Mouse (Mus musculus): ENCODE results near the gene Shmt1. TPM values are rescaled to one million over a fixed set of nuclear protein-coding genes. Genes with fewer than 3 reads are reported as not detected.

The Shmt1 gene
- polyA plus RNA-seq, 1 experiment from 2014 or later: 18.4 TPM

- Histone ChIP-seq H3K27ac (ENCODE audit: low read length) (no peak overlapping the region), H3K9me3 (ENCODE audit: low read length) (no peaks in the 10 kb centered on the region), H3K4me1 (ENCODE audit: insufficient read depth, low read depth, low read length) (no peaks in the 10 kb centered on the region), H3K4me2 (replicated peaks; ENCODE audit: low read depth, low read length) (no peak overlapping the region), H3K27me3 (replicated peaks; ENCODE audit: insufficient read depth, low read length) (no peaks in the 10 kb centered on the region), H3K9ac (replicated peaks; ENCODE audit: low read depth) (no peak overlapping the region), H3K36me3 (ENCODE audit: insufficient read depth, low read length) (no peaks in the 10 kb centered on the region), H3K4me3 (ENCODE audit: low read depth, low read length) (no peak overlapping the region)
- TF ChIP-seq EP300 (IDR thresholded peaks at IDR 0.05) (no peak), CTCF (IDR thresholded peaks at IDR 0.05) (no peak)
- ATAC-seq: no peak
- no peak for DNase-seq (ENCODE audit: low spot score)
- WGBS: 60% methylated on average over 2 of the region's 2 CpGs
Measured at GRCm38 (mm10) chr11:60823771-60824170, 12.3 kb upstream of the Shmt1 start.

GRCm38 (mm10) chr11:60816398-60816797 lies 4.9 kb upstream of the Shmt1 start:
- Histone ChIP-seq H3K27me3 (replicated peaks; ENCODE audit: insufficient read depth, low read length) (no peaks in the 10 kb centered on the region), H3K9me3 (ENCODE audit: low read length) (no peaks in the 10 kb centered on the region), H3K9ac (replicated peaks; ENCODE audit: low read depth) (no peak overlapping the region), H3K36me3 (ENCODE audit: insufficient read depth, low read length) (no peaks in the 10 kb centered on the region), H3K27ac (ENCODE audit: low read length) (no peak overlapping the region), H3K4me2 (replicated peaks; ENCODE audit: low read depth, low read length) (no peak overlapping the region), H3K4me3 (ENCODE audit: low read depth, low read length) (no peak overlapping the region), H3K4me1 (ENCODE audit: insufficient read depth, low read depth, low read length) (no peaks in the 10 kb centered on the region)
- DNase-seq (ENCODE audit: low spot score): no peak
- TF ChIP-seq EP300 (IDR thresholded peaks at IDR 0.05) (no peak), CTCF (IDR thresholded peaks at IDR 0.05) (no peak)
- ATAC-seq: no peak
- 57% methylated on average over 5 of the region's 5 CpGs for WGBS

GRCm38 (mm10) chr11:60811054-60811460 lies 461 bp downstream of the Shmt1 start:
- 1% methylated on average over 29 of the region's 29 CpGs for WGBS
- Histone ChIP-seq H3K4me2 (replicated peaks; ENCODE audit: low read depth, low read length) (peak overlapping the region; percentile 57), H3K27ac (ENCODE audit: low read length) (0 out of 2 replicates have a peak overlapping the region, but pooled peaks have one; percentile 43), H3K9ac (replicated peaks; ENCODE audit: low read depth) (no peak overlapping the region), H3K36me3 (ENCODE audit: insufficient read depth, low read length) (no peaks in the 10 kb centered on the region), H3K4me1 (ENCODE audit: insufficient read depth, low read depth, low read length) (peaks cover 20% of the 10 kb centered on the region; the same call in 1 of the 2 replicates), H3K9me3 (ENCODE audit: low read length) (no peaks in the 10 kb centered on the region), H3K27me3 (replicated peaks; ENCODE audit: insufficient read depth, low read length) (no peaks in the 10 kb centered on the region), H3K4me3 (ENCODE audit: low read depth, low read length) (peak overlapping the region; percentile 34)
- no peak for TF ChIP-seq CTCF (IDR thresholded peaks at IDR 0.05)
- TF ChIP-seq EP300 (IDR thresholded peaks at IDR 0.05): peak; percentile 19; the same call in 1 of the 2 replicates
- ATAC-seq: peak; percentile 99
- DNase-seq (ENCODE audit: low spot score): peak; percentile 97

GRCm38 (mm10) chr11:60810046-60810965 lies 1.2 kb downstream of the Shmt1 start:
- Histone ChIP-seq H3K36me3 (ENCODE audit: insufficient read depth, low read length) (no peaks in the 10 kb centered on the region), H3K27ac (ENCODE audit: low read length) (peak overlapping the region; percentile 43), H3K4me2 (replicated peaks; ENCODE audit: low read depth, low read length) (peak overlapping the region; percentile 57), H3K27me3 (replicated peaks; ENCODE audit: insufficient read depth, low read length) (no peaks in the 10 kb centered on the region), H3K4me1 (ENCODE audit: insufficient read depth, low read depth, low read length) (peaks cover 20% of the 10 kb centered on the region; the same call in 1 of the 2 replicates), H3K9me3 (ENCODE audit: low read length) (no peaks in the 10 kb centered on the region), H3K4me3 (ENCODE audit: low read depth, low read length) (peak overlapping the region; percentile 34), H3K9ac (replicated peaks; ENCODE audit: low read depth) (no peak overlapping the region)
- ATAC-seq (no peak), DNase-seq (ENCODE audit: low spot score) (peak; percentile 47)
- TF ChIP-seq EP300 (IDR thresholded peaks at IDR 0.05): 0 out of 2 replicates have a peak, but pooled peaks have one; percentile 19
- TF ChIP-seq CTCF (IDR thresholded peaks at IDR 0.05): no peak
- 12% methylated on average over 14 of the region's 14 CpGs for WGBS

GRCm38 (mm10) chr11:60809546-60809945 lies 2.0 kb downstream of the Shmt1 start:
- no peaks in the 10 kb centered on the region for H3K27me3 ChIP-seq (replicated peaks; ENCODE audit: insufficient read depth, low read length)
- 26% methylated on average over 1 of the region's 1 CpGs for WGBS
- no peaks in the 10 kb centered on the region for H3K36me3 ChIP-seq (ENCODE audit: insufficient read depth, low read length)
- H3K9ac ChIP-seq (replicated peaks; ENCODE audit: low read depth): no peak overlapping the region
- peaks cover 20% of the 10 kb centered on the region; the same call in 1 of the 2 replicates for H3K4me1 ChIP-seq (ENCODE audit: insufficient read depth, low read depth, low read length)
- no peak overlapping the region for H3K4me2 ChIP-seq (replicated peaks; ENCODE audit: low read depth, low read length)
- H3K27ac ChIP-seq (ENCODE audit: low read length): peak overlapping the region; percentile 40; the same call in 1 of the 2 replicates
- no peak for ATAC-seq
- no peak for TF ChIP-seq EP300 (IDR thresholded peaks at IDR 0.05)
- no peak for TF ChIP-seq CTCF (IDR thresholded peaks at IDR 0.05)
- H3K4me3 ChIP-seq (ENCODE audit: low read depth, low read length): no peak overlapping the region
- no peaks in the 10 kb centered on the region for H3K9me3 ChIP-seq (ENCODE audit: low read length)
- peak; percentile 22 for DNase-seq (ENCODE audit: low spot score)

GRCm38 (mm10) chr11:60808286-60809070 lies 3.0 kb downstream of the Shmt1 start:
- Histone ChIP-seq H3K27me3 (replicated peaks; ENCODE audit: insufficient read depth, low read length) (no peaks in the 10 kb centered on the region), H3K4me1 (ENCODE audit: insufficient read depth, low read depth, low read length) (peaks cover 20% of the 10 kb centered on the region; the same call in 1 of the 2 replicates), H3K4me3 (ENCODE audit: low read depth, low read length) (no peak overlapping the region), H3K36me3 (ENCODE audit: insufficient read depth, low read length) (no peaks in the 10 kb centered on the region), H3K9ac (replicated peaks; ENCODE audit: low read depth) (no peak overlapping the region), H3K9me3 (ENCODE audit: low read length) (no peaks in the 10 kb centered on the region), H3K4me2 (replicated peaks; ENCODE audit: low read depth, low read length) (0 out of 2 replicates have a peak overlapping the region, but pooled peaks have one; percentile 3), H3K27ac (ENCODE audit: low read length) (peak overlapping the region; percentile 33; the same call in 1 of the 2 replicates)
- TF ChIP-seq CTCF (IDR thresholded peaks at IDR 0.05) (no peak), EP300 (IDR thresholded peaks at IDR 0.05) (no peak)
- ATAC-seq (no peak), DNase-seq (ENCODE audit: low spot score) (peak; percentile 76)
- 37% methylated on average over 4 of the region's 4 CpGs for WGBS
